Mouse (Mus musculus): ENCODE measurements around the gene Olfr560.

Gene Olfr560

GRCm38 (mm10) chr7:102759266-102759665, at the start of gene Olfr560, which contains the start of gene Olfr78:
Olfr560 (minus strand) TSS chr7:102759366.
Olfr78 (minus strand) TSS chr7:102759471.
- DNase-seq = no peak

GRCm38 (mm10) chr7:102803180-102803579, 44.0 kb upstream of the Olfr560 start, which contains the start of gene Olfr564:
Olfr564 (plus strand) TSS chr7:102803480.
- no peak for DNase-seq

- DNase-seq = no peak
Observed at GRCm38 (mm10) chr7:102770921-102771320, 11.8 kb upstream of the Olfr560 start, which contains the start of gene Olfr561. Olfr561 (plus strand) TSS chr7:102771221.

GRCm38 (mm10) chr7:102752086-102752485, 7.1 kb downstream of the Olfr560 start:
- peak; percentile 0 for DNase-seq

GRCm38 (mm10) chr7:102737705-102738104, 21.5 kb downstream of the Olfr560 start:
- no peak for DNase-seq

GRCm38 (mm10) chr7:102733793-102734192, 25.4 kb downstream of the Olfr560 start:
- DNase-seq = no peak

GRCm38 (mm10) chr7:102727391-102727790, 31.8 kb downstream of the Olfr560 start, which contains the start of gene Olfr559:
Olfr559 (minus strand) TSS chr7:102727491.
- no peak for DNase-seq

- DNase-seq = no peak
Observed at GRCm38 (mm10) chr7:102718970-102719369, 40.2 kb downstream of the Olfr560 start, which contains the start of gene Olfr33. Olfr33 (minus strand) TSS chr7:102719070.

- no peak for DNase-seq
Observed at GRCm38 (mm10) chr7:102701915-102702314, 57.3 kb downstream of the Olfr560 start, which contains the start of gene Olfr558. Olfr558 (plus strand) TSS chr7:102702215.

Measured in cerebellum, adult 9-10 months (tissue).